In genomic region chr4:126839873-126840272, GRCm38 (mm10) we compare ENCODE assay signal across 8 mouse cellular contexts.
DNase-seq lines count a peak whose midpoint lies in the region; ATAC-seq and TF ChIP-seq lines count a peak whose summit lies in the region.

No protein-coding gene starts in this region.

- intact Hi-C loops in left cerebral cortex, adult 2 months (cut with DNase I) = loop anchor here (2.0 to 5.0 kb wide), 4 partner anchors 43 to 285 kb away; no protein-coding TSS in a partner anchor

- H3K4me3 ChIP-seq in hindbrain, embryonic 16.5 days (ENCODE audit: low read length) = no peak overlapping the region
- no peak overlapping the region for H3K4me3 ChIP-seq in left cerebral cortex, adult 2 months

- peak; percentile 93 for TF ChIP-seq CTCF in left cerebral cortex, adult 2 months (IDR thresholded peaks at IDR 0.05)

- H3K4me2 ChIP-seq in hindbrain, embryonic 16.5 days (ENCODE audit: low read length) = no peak overlapping the region

- no peaks in the 10 kb centered on the region; the same call in 1 of the 2 replicates for H3K4me1 ChIP-seq in hindbrain, embryonic 16.5 days (ENCODE audit: control insufficient read depth, insufficient read depth, low read depth, low read length)

- peaks cover 23% of the 10 kb centered on the region for H3K36me3 ChIP-seq in hindbrain, embryonic 16.5 days (ENCODE audit: control insufficient read depth, insufficient read depth, low read length)

- WGBS in hindbrain, embryonic 16.5 days = 16% methylated on average over 7 of the region's 7 CpGs

- H3K27me3 ChIP-seq in hindbrain, embryonic 16.5 days (replicated peaks; ENCODE audit: control insufficient read depth, insufficient read depth, low read length) = no peaks in the 10 kb centered on the region

- H3K27ac ChIP-seq in hindbrain, embryonic 16.5 days (ENCODE audit: low read depth, low read length) = no peak overlapping the region
- no peak overlapping the region for H3K27ac ChIP-seq in left cerebral cortex, adult 2 months

- peak; percentile 70 for ATAC-seq in frontal cortex, adult (ENCODE audit: low TSS enrichment)
- 0 out of 2 replicates have a peak, but pooled peaks have one; percentile 54 for ATAC-seq in hindbrain, embryonic 16.5 days
- peak; percentile 86 for ATAC-seq in megakaryocyte-erythroid progenitor cell, adult 5-6 weeks (replicated peaks; ENCODE audit: low FRiP score, low TSS enrichment, poor library complexity, severe bottlenecking)

- DNase-seq in R1 (ENCODE audit: low read depth, low spot score) = peak; percentile 80
- DNase-seq in cerebellum, adult 11 months = peak; percentile 72
- DNase-seq in left cerebral cortex, adult 2 months (ENCODE audit: extremely low spot score in 1 of 2, low spot score in 2 of 2) = peak; percentile 83 to 90
- peak; percentile 80 for DNase-seq in right cerebral cortex, postnatal 25 days
- DNase-seq in urinary bladder, postnatal 36 days (ENCODE audit: low spot score in 2 of 2) = peak; percentile 71 to 74

- H3K9ac ChIP-seq in hindbrain, embryonic 16.5 days (ENCODE audit: low read depth, low read length) = no peak overlapping the region

- no peaks in the 10 kb centered on the region for H3K9me3 ChIP-seq in hindbrain, embryonic 16.5 days (ENCODE audit: control insufficient read depth, low read length)
